Mouse (Mus musculus) embryonic facial prominence, embryonic 11.5 days (tissue): Measurements from ENCODE around the gene Bend5. TPM values are rescaled to one million over a fixed set of nuclear protein-coding genes. Genes with fewer than 3 reads are reported as not detected.

Experiments used
- ATAC-seq: fragments of 200-750 bp; cut with Nextera tagmentation; replicated peaks from 2 replicates; pipeline ENCODE4 v1.8.0; 2017; ENCODE audit warnings: low read depth; ENCODE audit not compliant: insufficient number of reproducible peaks, low FRiP score, low TSS enrichment
- DNase-seq: peaks from one replicate; pipeline ENCODE4 v3.0.0-alpha.2; 2015; ENCODE audit warnings: low spot score
- H3K27ac ChIP-seq: fragments of 300-500 bp; sonication (generic); replicated peaks from 2 replicates; pipeline ENCODE4 v1.5.1; 2014; ENCODE audit warnings: mild to moderate bottlenecking, low read depth, low read length, control low read depth
- H3K27me3 ChIP-seq: fragments of 300-500 bp; sonication (generic); 2 replicates; pipeline ENCODE4 v1.6.1; 2014; ENCODE audit warnings: mild to moderate bottlenecking, low read length, moderate library complexity, mixed read lengths; ENCODE audit not compliant: control insufficient read depth, insufficient read depth
- H3K36me3 ChIP-seq: fragments of 300-500 bp; sonication (generic); replicated peaks from 2 replicates; pipeline ENCODE4 v1.6.1; 2014; ENCODE audit warnings: low read depth, mild to moderate bottlenecking, low read length, moderate library complexity, mixed read lengths; ENCODE audit not compliant: control insufficient read depth, insufficient read depth
- H3K4me1 ChIP-seq: fragments of 300-500 bp; sonication (generic); 2 replicates; pipeline ENCODE4 v1.6.1; 2014; ENCODE audit warnings: low read length, mixed read lengths; ENCODE audit not compliant: control insufficient read depth, insufficient read depth
- H3K4me2 ChIP-seq: fragments of 300-500 bp; sonication (generic); 2 replicates; pipeline ENCODE4 v1.6.1; 2014; ENCODE audit warnings: low read depth, mild to moderate bottlenecking, control low read depth, low read length, moderate library complexity
- H3K4me3 ChIP-seq: fragments of 300-500 bp; sonication (generic); 2 replicates; pipeline ENCODE4 v1.5.1; 2014; ENCODE audit warnings: low read depth, low read length, control low read depth
- H3K9ac ChIP-seq: fragments of 300-500 bp; sonication (generic); replicated peaks from 2 replicates; pipeline ENCODE4 v1.6.1; 2014; ENCODE audit warnings: mild to moderate bottlenecking, control low read depth, low read length
- H3K9me3 ChIP-seq: fragments of 300-500 bp; sonication (generic); replicated peaks from 2 replicates; pipeline ENCODE4 v1.6.1; 2016; ENCODE audit warnings: mild to moderate bottlenecking, low read length, inconsistent platforms, mixed read lengths; ENCODE audit not compliant: control insufficient read depth
- WGBS: fragments of 180-500 bp; shearing (Covaris S2); extraction: QIAGEN DNeasy Blood & Tissue Kit; methylation state at CpG from one replicate; pipeline ENCODE4 v1.1.7; 2014; 5-methylcytosine and 5-hydroxymethylcytosine counted together
- polyA plus RNA-seq: library from polyadenylated mRNA; unstranded; fragments of >200 nt; fragmentation: Nextera tagmentation; extraction: Ambion mirVana; gene quantifications from 2 replicates; pipeline ENCODE4 v1.2.1, GENCODE M21; 2014

Gene Bend5
- polyA plus RNA-seq, 1 experiment from 2014 or later, result 46.7 TPM

DNA sequence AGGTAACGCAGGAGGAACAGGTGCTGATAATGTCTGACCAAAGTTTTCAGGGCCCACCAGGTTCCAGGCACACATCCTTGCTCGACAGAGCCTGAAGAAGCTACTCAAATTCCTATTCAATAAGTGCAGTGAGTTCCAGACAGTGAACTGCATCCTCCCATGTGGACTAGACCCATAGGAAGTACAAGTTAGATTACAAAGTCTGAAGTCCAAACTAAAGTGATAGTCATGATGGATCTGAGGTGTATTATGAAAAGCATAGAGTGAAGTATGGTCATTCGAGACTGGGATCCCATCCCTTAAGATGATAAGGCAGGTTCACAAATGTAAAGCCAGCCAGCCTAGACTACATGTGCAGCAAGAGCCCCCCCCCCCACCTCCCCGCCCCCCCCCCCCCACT lies 6.1 kb downstream of the Bend5 start:
- no peak for ATAC-seq
- no peak overlapping the region for H3K4me2 ChIP-seq
- H3K4me3 ChIP-seq, result no peak overlapping the region
- WGBS, result 92% methylated on average over 4 of the region's 4 CpGs
- no peak overlapping the region for H3K27ac ChIP-seq
- DNase-seq, result no peak
- no peaks in the 10 kb centered on the region for H3K9me3 ChIP-seq
- no peaks in the 10 kb centered on the region; the same call in 1 of the 2 replicates for H3K4me1 ChIP-seq
- no peak overlapping the region for H3K9ac ChIP-seq
- H3K27me3 ChIP-seq, result no peaks in the 10 kb centered on the region
- H3K36me3 ChIP-seq, result no peaks in the 10 kb centered on the region

GRCm38 (mm10) chr4:111421785-111422184 lies 7.0 kb downstream of the Bend5 start:
- H3K27ac ChIP-seq, result no peak overlapping the region
- no peak for ATAC-seq
- no peaks in the 10 kb centered on the region for H3K36me3 ChIP-seq
- 79% methylated on average over 6 of the region's 6 CpGs for WGBS
- no peak overlapping the region for H3K4me3 ChIP-seq
- H3K9ac ChIP-seq, result no peak overlapping the region
- H3K4me2 ChIP-seq, result no peak overlapping the region
- DNase-seq, result no peak
- no peaks in the 10 kb centered on the region for H3K4me1 ChIP-seq
- H3K9me3 ChIP-seq, result no peaks in the 10 kb centered on the region
- H3K27me3 ChIP-seq, result no peaks in the 10 kb centered on the region

GRCm38 (mm10) chr4:111424371-111424950 lies 9.7 kb downstream of the Bend5 start:
- no peak overlapping the region for H3K9ac ChIP-seq
- no peaks in the 10 kb centered on the region for H3K4me1 ChIP-seq
- 94% methylated on average over 1 of the region's 1 CpGs for WGBS
- no peak overlapping the region for H3K4me2 ChIP-seq
- H3K36me3 ChIP-seq, result no peaks in the 10 kb centered on the region
- no peak for DNase-seq
- no peaks in the 10 kb centered on the region for H3K27me3 ChIP-seq
- H3K9me3 ChIP-seq, result no peaks in the 10 kb centered on the region
- no peak overlapping the region for H3K4me3 ChIP-seq
- ATAC-seq, result no peak
- H3K27ac ChIP-seq, result no peak overlapping the region

DNA sequence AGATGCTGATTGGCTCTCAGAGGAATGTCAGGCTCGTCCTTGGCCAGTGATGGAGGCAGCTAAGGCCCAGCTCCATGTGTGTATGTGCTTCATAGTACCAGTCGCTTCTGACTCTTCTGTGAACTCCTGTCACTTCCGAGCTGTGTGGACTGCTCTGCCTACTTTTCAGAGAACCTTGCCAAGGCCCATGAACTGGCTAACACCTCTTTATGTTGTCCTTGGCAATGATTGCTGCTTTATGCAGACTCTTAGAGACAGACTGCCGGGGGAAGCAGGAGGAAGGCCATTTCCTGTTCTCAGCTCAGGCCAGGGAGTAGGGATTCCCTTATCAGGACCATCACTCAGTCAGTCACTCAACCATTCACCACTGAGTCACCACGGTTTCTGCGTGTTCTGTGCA lies 10.4 kb downstream of the Bend5 start:
- no peaks in the 10 kb centered on the region for H3K9me3 ChIP-seq
- no peaks in the 10 kb centered on the region for H3K27me3 ChIP-seq
- 78% methylated on average over 6 of the region's 6 CpGs for WGBS
- no peak for ATAC-seq
- no peak overlapping the region for H3K4me2 ChIP-seq
- H3K36me3 ChIP-seq, result no peaks in the 10 kb centered on the region
- no peak overlapping the region for H3K27ac ChIP-seq
- no peaks in the 10 kb centered on the region for H3K4me1 ChIP-seq
- no peak for DNase-seq
- no peak overlapping the region for H3K4me3 ChIP-seq
- H3K9ac ChIP-seq, result no peak overlapping the region

GRCm38 (mm10) chr4:111431186-111431585 lies 16.4 kb downstream of the Bend5 start:
- no peak for ATAC-seq
- WGBS, result 90% methylated on average over 2 of the region's 2 CpGs
- no peak overlapping the region for H3K4me3 ChIP-seq

GRCm38 (mm10) chr4:111432013-111432412 lies 17.2 kb downstream of the Bend5 start:
- no peak for ATAC-seq
- H3K36me3 ChIP-seq, result peaks cover 9% of the 10 kb centered on the region

More at GRCm38 (mm10) chr4:111431186-111431585, 16.4 kb downstream of the Bend5 start:
- no peak for DNase-seq
- Histone ChIP-seq H3K36me3 (peaks cover 9% of the 10 kb centered on the region), H3K4me1 (no peaks in the 10 kb centered on the region), H3K9me3 (no peaks in the 10 kb centered on the region), H3K9ac (no peak overlapping the region), H3K27ac (no peak overlapping the region), H3K4me2 (no peak overlapping the region), H3K27me3 (no peaks in the 10 kb centered on the region)

DNA sequence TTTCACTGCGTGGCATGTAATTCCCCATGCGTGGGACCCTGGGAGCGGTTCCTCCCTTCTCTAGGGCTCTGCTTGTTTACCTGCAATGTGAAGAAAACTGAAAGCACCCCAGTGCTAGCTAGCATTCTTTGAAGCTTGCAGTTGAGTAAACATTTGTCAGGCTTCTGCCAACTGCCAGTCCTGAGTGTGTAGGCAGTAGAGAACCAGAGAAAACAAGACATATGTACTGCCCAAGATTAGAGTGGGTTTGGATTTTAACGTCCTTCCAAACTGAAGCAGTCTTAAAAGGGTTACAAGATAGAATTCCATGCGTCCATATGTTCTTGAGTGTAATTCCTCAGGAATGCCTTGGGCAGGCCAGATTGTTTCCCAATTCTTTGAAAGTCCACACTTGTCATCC lies 17.6 kb downstream of the Bend5 start:
- Histone ChIP-seq H3K4me1 (no peaks in the 10 kb centered on the region), H3K4me2 (no peak overlapping the region), H3K9me3 (no peaks in the 10 kb centered on the region), H3K4me3 (no peak overlapping the region), H3K36me3 (peaks cover 9% of the 10 kb centered on the region), H3K27me3 (no peaks in the 10 kb centered on the region), H3K27ac (no peak overlapping the region), H3K9ac (no peak overlapping the region)
- DNase-seq (no peak), ATAC-seq (no peak)
- 87% methylated on average over 5 of the region's 5 CpGs for WGBS

More at GRCm38 (mm10) chr4:111432013-111432412, 17.2 kb downstream of the Bend5 start:
- Histone ChIP-seq H3K27me3 (no peaks in the 10 kb centered on the region), H3K4me3 (no peak overlapping the region), H3K9ac (no peak overlapping the region), H3K4me1 (no peaks in the 10 kb centered on the region), H3K4me2 (no peak overlapping the region), H3K9me3 (no peaks in the 10 kb centered on the region), H3K27ac (no peak overlapping the region)
- no peak for DNase-seq
- 74% methylated on average over 5 of the region's 5 CpGs for WGBS

- no peak overlapping the region for H3K4me2 ChIP-seq
- no peak overlapping the region for H3K4me3 ChIP-seq
- WGBS, result 67% methylated on average over 1 of the region's 1 CpGs
- ATAC-seq, result no peak
- no peak for DNase-seq
- no peaks in the 10 kb centered on the region for H3K4me1 ChIP-seq
- no peak overlapping the region for H3K27ac ChIP-seq
- no peaks in the 10 kb centered on the region for H3K27me3 ChIP-seq
- no peaks in the 10 kb centered on the region for H3K36me3 ChIP-seq
- no peak overlapping the region for H3K9ac ChIP-seq
- no peaks in the 10 kb centered on the region for H3K9me3 ChIP-seq
Measured at GRCm38 (mm10) chr4:111441709-111442108, 26.9 kb downstream of the Bend5 start.
